Mouse (Mus musculus) kidney, adult 11 months (tissue): ENCODE results near the gene Taf10.

ENCODE experiments used
- DNase-seq: peaks from one replicate; pipeline ENCODE4 v3.0.0; 2022

Taf10 gene

DNA sequence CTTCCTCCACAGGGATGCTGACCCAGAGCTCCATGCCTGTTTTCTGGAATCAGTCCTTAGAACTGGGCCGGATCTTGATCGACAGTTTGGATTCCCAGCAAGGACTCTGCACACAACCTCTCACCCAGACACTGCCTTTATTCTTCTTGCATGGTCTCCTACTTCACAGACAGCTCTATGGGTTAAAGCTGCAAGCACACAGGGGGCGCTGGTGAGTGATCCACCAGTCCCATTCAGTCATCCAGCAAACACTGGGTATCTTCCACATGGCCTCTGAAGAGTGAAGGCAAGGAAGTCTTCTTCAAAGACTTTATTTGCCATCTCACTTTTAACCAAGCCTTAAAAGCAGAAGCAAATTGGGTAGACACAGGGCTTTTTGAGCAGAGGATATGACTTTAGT is 28.8 kb downstream of the Taf10 start:
- no peak for DNase-seq

GRCm38 (mm10) chr7:105708733-105709132 is 35.4 kb downstream of the Taf10 start:
- no peak for DNase-seq

DNA sequence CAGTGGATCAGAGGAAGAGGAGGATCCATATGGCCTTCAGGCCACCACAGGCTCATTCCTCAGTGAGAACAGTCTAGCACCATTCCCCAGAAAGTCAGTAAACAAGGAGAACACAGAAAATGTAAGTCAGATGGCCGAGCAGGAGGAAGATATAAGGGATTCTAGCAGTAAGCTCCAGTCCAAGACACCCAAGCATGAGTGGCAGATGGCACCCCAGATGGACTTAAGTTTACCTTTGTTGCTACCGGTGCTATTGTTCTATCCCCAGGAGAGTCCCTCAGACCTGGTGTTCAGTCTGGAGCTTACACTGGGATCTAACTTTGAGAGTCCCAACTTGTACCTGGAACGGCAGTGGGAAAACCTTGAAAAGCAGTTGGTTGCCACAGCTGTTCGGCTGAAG is 40.3 kb downstream of the Taf10 start:
- DNase-seq: no peak

GRCm38 (mm10) chr7:105703184-105703583 is 41.0 kb downstream of the Taf10 start:
- DNase-seq: no peak

DNA sequence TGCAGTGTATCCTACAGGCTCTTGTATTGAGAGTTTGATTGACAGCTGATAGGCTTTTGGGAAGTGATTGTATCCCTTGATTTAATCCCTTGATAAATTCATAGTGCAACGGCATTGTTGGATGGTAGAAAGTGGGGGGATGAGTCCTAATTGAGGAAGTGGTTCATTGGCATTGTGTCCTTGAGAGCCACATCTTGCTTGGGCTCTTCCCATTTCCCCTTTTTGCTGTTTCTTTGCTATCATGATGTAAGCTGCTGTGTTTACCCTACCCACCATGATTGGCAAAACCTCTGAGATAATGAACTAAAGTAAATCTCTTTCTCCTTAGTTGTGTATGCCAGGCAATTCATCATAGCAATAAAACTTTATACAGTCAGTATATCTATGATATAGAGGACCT is 53.3 kb downstream of the Taf10 start:
- DNase-seq: no peak
